Mouse (Mus musculus): ENCODE data around the gene Exosc10. TPM values are rescaled to one million over a fixed set of nuclear protein-coding genes. Genes with fewer than 3 reads are reported as not detected.
A peak's percentile ranks its signal among the peaks of the same experiment; 100 is the strongest.

Exosc10 gene
- 93.1 and 97.5 TPM in 2 replicates for polyA plus RNA-seq (2015; fragmentation: Nextera tagmentation; extraction: Ambion mirVana)

GRCm38 (mm10) chr4:148558297-148559000 is at the start of gene Exosc10:
Gene Exosc10 (plus strand): TSS chr4:148558429.
- ATAC-seq (replicated peaks) = peak; percentile 95
- Histone ChIP-seq H3K4me1 (peaks cover 14% of the 10 kb centered on the region), H3K4me2 (replicated peaks) (peak within 1 kb of the TSS; percentile 55), H3K27ac (replicated peaks) (peak within 1 kb of the TSS; percentile 94), H3K4me3 (peak within 1 kb of the TSS; percentile 66), H3K9me3 (no peaks in the 10 kb centered on the region), H3K36me3 (peaks cover 70% of the 10 kb centered on the region), H3K27me3 (no peaks in the 10 kb centered on the region), H3K9ac (replicated peaks) (peak within 1 kb of the TSS; percentile 92)
- WGBS = under 1% methylated on average over 61 of the region's 63 CpGs

GRCm38 (mm10) chr4:148509450-148510084 is 48.7 kb upstream of the Exosc10 start:
- Histone ChIP-seq H3K9ac (replicated peaks) (no peak overlapping the region), H3K36me3 (peaks cover 41% of the 10 kb centered on the region), H3K4me1 (peaks cover 9% of the 10 kb centered on the region), H3K9me3 (no peaks in the 10 kb centered on the region), H3K27ac (replicated peaks) (no peak overlapping the region), H3K27me3 (no peaks in the 10 kb centered on the region), H3K4me2 (replicated peaks) (no peak overlapping the region), H3K4me3 (no peak overlapping the region)
- 90% methylated on average over 8 of the region's 8 CpGs for WGBS
- no peak for ATAC-seq (replicated peaks)

- no peak overlapping the region for H3K9ac ChIP-seq (replicated peaks)
- H3K27ac ChIP-seq (replicated peaks) = no peak overlapping the region
- peaks cover 51% of the 10 kb centered on the region for H3K36me3 ChIP-seq
- H3K4me1 ChIP-seq = peaks cover 6% of the 10 kb centered on the region; the same call in 1 of the 2 replicates
- no peaks in the 10 kb centered on the region for H3K9me3 ChIP-seq
- H3K4me3 ChIP-seq = no peak overlapping the region
- no peak for ATAC-seq (replicated peaks)
- H3K27me3 ChIP-seq = no peaks in the 10 kb centered on the region
- H3K4me2 ChIP-seq (replicated peaks) = no peak overlapping the region
- WGBS = 88% methylated on average over 4 of the region's 4 CpGs
Measured at GRCm38 (mm10) chr4:148510691-148511090, 47.5 kb upstream of the Exosc10 start.

GRCm38 (mm10) chr4:148511334-148511733 is 46.9 kb upstream of the Exosc10 start:
- H3K9ac ChIP-seq (replicated peaks) = no peak overlapping the region
- peaks cover 51% of the 10 kb centered on the region for H3K36me3 ChIP-seq
- no peak for ATAC-seq (replicated peaks)

GRCm38 (mm10) chr4:148513021-148513559 is 45.1 kb upstream of the Exosc10 start:
- Histone ChIP-seq H3K4me1 (peaks cover 8% of the 10 kb centered on the region; the same call in 1 of the 2 replicates), H3K4me3 (no peak overlapping the region), H3K9ac (replicated peaks) (no peak overlapping the region), H3K27me3 (no peaks in the 10 kb centered on the region), H3K36me3 (peaks cover 60% of the 10 kb centered on the region), H3K27ac (replicated peaks) (peak overlapping the region; percentile 17; the same call in 1 of the 2 replicates), H3K9me3 (no peaks in the 10 kb centered on the region), H3K4me2 (replicated peaks) (no peak overlapping the region)
- WGBS = 64% methylated on average over 6 of the region's 6 CpGs
- 0 out of 2 replicates have a peak, but pooled peaks have one; percentile 51 for ATAC-seq (replicated peaks)

More at GRCm38 (mm10) chr4:148511334-148511733, 46.9 kb upstream of the Exosc10 start:
- no peak overlapping the region for H3K4me3 ChIP-seq
- H3K4me2 ChIP-seq (replicated peaks) = no peak overlapping the region
- no peaks in the 10 kb centered on the region for H3K9me3 ChIP-seq
- peaks cover 6% of the 10 kb centered on the region; the same call in 1 of the 2 replicates for H3K4me1 ChIP-seq
- H3K27me3 ChIP-seq = no peaks in the 10 kb centered on the region
- H3K27ac ChIP-seq (replicated peaks) = no peak overlapping the region
- WGBS = 96% methylated on average over 4 of the region's 4 CpGs

- no peak overlapping the region for H3K4me3 ChIP-seq
- H3K36me3 ChIP-seq = peaks cover 57% of the 10 kb centered on the region
- no peak overlapping the region for H3K4me2 ChIP-seq (replicated peaks)
- no peaks in the 10 kb centered on the region for H3K9me3 ChIP-seq
- no peaks in the 10 kb centered on the region for H3K27me3 ChIP-seq
- ATAC-seq (replicated peaks) = no peak
- no peak overlapping the region for H3K9ac ChIP-seq (replicated peaks)
- no peak overlapping the region for H3K27ac ChIP-seq (replicated peaks)
- peaks cover 15% of the 10 kb centered on the region for H3K4me1 ChIP-seq
- 94% methylated on average over 2 of the region's 2 CpGs for WGBS
Measured at GRCm38 (mm10) chr4:148515313-148515712, 42.9 kb upstream of the Exosc10 start.

- Histone ChIP-seq H3K27me3 (no peaks in the 10 kb centered on the region), H3K4me1 (peaks cover 13% of the 10 kb centered on the region), H3K27ac (replicated peaks) (peak overlapping the region; percentile 32; the same call in 1 of the 2 replicates), H3K9me3 (no peaks in the 10 kb centered on the region), H3K9ac (replicated peaks) (no peak overlapping the region), H3K36me3 (peaks cover 65% of the 10 kb centered on the region), H3K4me2 (replicated peaks) (no peak overlapping the region), H3K4me3 (no peak overlapping the region)
- no peak for ATAC-seq (replicated peaks)
- WGBS = 31% methylated on average over 4 of the region's 4 CpGs
Measured at GRCm38 (mm10) chr4:148517809-148518208, 40.4 kb upstream of the Exosc10 start.

- Histone ChIP-seq H3K4me2 (replicated peaks) (no peak overlapping the region), H3K9ac (replicated peaks) (no peak overlapping the region), H3K27ac (replicated peaks) (peak overlapping the region; percentile 32; the same call in 1 of the 2 replicates), H3K27me3 (no peaks in the 10 kb centered on the region), H3K36me3 (peaks cover 66% of the 10 kb centered on the region), H3K4me3 (no peak overlapping the region), H3K9me3 (no peaks in the 10 kb centered on the region), H3K4me1 (peaks cover 9% of the 10 kb centered on the region)
- WGBS = 7% methylated on average over 5 of the region's 5 CpGs
- no peak for ATAC-seq (replicated peaks)
Measured at GRCm38 (mm10) chr4:148518235-148518795, 39.9 kb upstream of the Exosc10 start.

GRCm38 (mm10) chr4:148523538-148523937 is 34.7 kb upstream of the Exosc10 start:
- H3K4me1 ChIP-seq = peaks cover 3% of the 10 kb centered on the region; the same call in 1 of the 2 replicates
- no peaks in the 10 kb centered on the region for H3K27me3 ChIP-seq
- no peaks in the 10 kb centered on the region for H3K9me3 ChIP-seq
- peaks cover 75% of the 10 kb centered on the region for H3K36me3 ChIP-seq
- H3K9ac ChIP-seq (replicated peaks) = no peak overlapping the region
- no peak overlapping the region for H3K27ac ChIP-seq (replicated peaks)
- no peak overlapping the region for H3K4me3 ChIP-seq
- ATAC-seq (replicated peaks) = no peak
- 85% methylated on average over 7 of the region's 7 CpGs for WGBS
- no peak overlapping the region for H3K4me2 ChIP-seq (replicated peaks)

GRCm38 (mm10) chr4:148527158-148527910 is 30.9 kb upstream of the Exosc10 start:
- Histone ChIP-seq H3K4me3 (no peak overlapping the region), H3K9me3 (no peaks in the 10 kb centered on the region), H3K27me3 (no peaks in the 10 kb centered on the region), H3K27ac (replicated peaks) (no peak overlapping the region), H3K36me3 (peaks cover 86% of the 10 kb centered on the region), H3K9ac (replicated peaks) (no peak overlapping the region), H3K4me2 (replicated peaks) (no peak overlapping the region), H3K4me1 (no peaks in the 10 kb centered on the region)
- WGBS = 90% methylated on average over 10 of the region's 10 CpGs
- ATAC-seq (replicated peaks) = no peak

DNA sequence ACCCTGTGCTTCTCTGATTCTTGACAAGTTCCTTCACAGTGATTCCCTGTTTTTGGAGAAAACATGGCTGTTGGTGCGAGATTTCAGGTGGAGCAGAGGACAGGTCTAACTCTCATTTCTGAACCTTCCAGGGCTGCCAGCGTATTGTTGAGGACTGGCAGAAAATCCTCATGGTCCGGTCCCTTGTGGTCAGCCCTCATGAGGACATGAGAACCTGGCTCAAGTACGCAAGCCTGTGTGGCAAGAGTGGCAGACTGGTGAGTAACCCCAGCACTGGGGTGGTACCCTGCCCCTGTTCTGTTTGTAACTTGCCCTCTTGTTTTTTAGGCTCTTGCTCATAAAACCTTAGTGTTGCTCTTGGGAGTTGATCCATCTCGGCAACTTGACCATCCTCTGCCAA is 27.9 kb upstream of the Exosc10 start:
- H3K9ac ChIP-seq (replicated peaks) = no peak overlapping the region
- no peak overlapping the region for H3K4me2 ChIP-seq (replicated peaks)
- WGBS = 92% methylated on average over 5 of the region's 5 CpGs
- no peak overlapping the region for H3K4me3 ChIP-seq
- H3K27ac ChIP-seq (replicated peaks) = no peak overlapping the region
- no peaks in the 10 kb centered on the region for H3K27me3 ChIP-seq
- H3K9me3 ChIP-seq = no peaks in the 10 kb centered on the region
- ATAC-seq (replicated peaks) = no peak
- H3K36me3 ChIP-seq = peaks cover 84% of the 10 kb centered on the region
- peaks cover 7% of the 10 kb centered on the region for H3K4me1 ChIP-seq

Measured in forebrain, embryonic 15.5 days (tissue).